Mouse (Mus musculus) hindlimb bud, embryonic 11.5 days (tissue): ENCODE results near the gene Cd248.

ENCODE experiments used
- DNase-seq: peaks from one replicate; pipeline ENCODE4 v3.0.0-alpha.2; 2012; ENCODE audit warnings: low read depth, low spot score; ENCODE audit errors: extremely low spot score

Cd248 gene

GRCm38 (mm10) chr19:5067867-5068569, at the start of gene Cd248:
Cd248 (plus strand) TSS chr19:5068078.
- no peak for DNase-seq

- no peak for DNase-seq
Observed at GRCm38 (mm10) chr19:5018191-5018590, 49.7 kb upstream of the Cd248 start.

- no peak for DNase-seq
Observed at GRCm38 (mm10) chr19:5021416-5021815, 46.5 kb upstream of the Cd248 start.

- DNase-seq: no peak
Observed at GRCm38 (mm10) chr19:5023621-5024479, 44.0 kb upstream of the Cd248 start, which contains the start of gene Slc29a2. Slc29a2 (plus strand) TSS chr19:5023860.

DNA sequence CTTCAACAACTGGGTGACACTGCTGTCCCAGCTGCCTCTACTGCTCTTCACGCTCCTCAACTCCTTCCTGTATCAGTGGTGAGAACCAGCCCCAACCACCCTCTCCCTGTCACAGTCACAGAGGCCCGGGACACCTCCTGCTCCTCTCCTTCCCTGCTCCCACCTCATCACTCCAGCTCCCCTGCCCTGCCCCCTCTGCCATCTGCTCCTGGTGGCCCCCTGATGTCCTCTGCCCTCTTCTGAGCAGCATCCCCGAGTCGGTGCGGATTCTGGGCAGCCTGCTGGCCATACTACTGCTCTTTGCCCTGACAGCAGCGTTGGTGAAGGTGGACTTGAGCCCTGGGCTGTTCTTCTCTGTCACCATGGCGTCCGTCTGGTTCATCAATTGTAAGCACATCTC, 41.8 kb upstream of the Cd248 start:
- no peak for DNase-seq

GRCm38 (mm10) chr19:5032686-5033085, 35.2 kb upstream of the Cd248 start:
- no peak for DNase-seq

- DNase-seq: no peak
Observed at GRCm38 (mm10) chr19:5036577-5036976, 31.3 kb upstream of the Cd248 start.

DNA sequence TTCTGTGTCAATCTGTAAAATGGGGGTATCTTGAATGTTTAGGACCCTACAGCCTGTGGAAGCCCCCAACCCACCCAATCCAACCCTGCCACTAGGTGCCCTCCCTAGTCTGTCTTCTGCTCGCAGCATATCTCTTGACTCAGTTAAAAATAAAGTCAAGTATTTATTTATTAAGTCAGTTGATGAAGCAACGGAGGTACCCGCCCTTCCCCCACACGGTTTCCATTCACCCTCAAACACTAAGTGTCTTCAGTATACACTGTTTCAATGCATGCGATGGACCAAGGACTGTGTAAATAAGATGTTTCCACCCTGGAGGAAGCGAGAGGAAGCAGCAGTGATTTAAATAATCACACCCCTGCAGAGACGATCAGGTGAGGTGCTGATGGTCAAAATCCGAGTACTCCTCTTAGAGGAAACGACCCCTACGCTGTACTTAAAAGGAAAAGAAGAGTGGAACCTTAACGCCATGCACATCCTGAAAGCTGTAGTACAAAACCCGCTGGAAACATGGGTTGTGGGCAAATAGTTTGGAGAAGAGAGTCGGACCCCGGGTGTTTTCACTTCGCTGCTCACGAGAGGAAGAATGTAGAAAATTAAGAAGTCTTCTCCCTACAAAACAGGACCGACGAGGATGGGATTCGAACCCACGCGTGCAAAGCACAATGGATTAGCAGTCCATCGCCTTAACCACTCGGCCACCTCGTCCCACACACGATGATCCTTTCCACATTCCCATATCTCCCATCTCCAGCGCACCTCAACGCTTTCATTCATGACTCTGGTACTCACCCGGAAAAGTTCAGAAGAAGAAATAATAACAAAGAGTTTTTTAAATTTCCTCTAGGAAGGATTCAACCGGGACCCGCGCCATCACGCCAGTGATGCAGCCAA, 30.0 kb upstream of the Cd248 start:
- DNase-seq: no peak

GRCm38 (mm10) chr19:5038709-5039156, 29.1 kb upstream of the Cd248 start, which contains the start of the genes B4gat1 and AC124502.3:
B4gat1 (plus strand) TSS chr19:5038826.
AC124502.3 (plus strand) TSS chr19:5038891.
- DNase-seq: no peak

DNA sequence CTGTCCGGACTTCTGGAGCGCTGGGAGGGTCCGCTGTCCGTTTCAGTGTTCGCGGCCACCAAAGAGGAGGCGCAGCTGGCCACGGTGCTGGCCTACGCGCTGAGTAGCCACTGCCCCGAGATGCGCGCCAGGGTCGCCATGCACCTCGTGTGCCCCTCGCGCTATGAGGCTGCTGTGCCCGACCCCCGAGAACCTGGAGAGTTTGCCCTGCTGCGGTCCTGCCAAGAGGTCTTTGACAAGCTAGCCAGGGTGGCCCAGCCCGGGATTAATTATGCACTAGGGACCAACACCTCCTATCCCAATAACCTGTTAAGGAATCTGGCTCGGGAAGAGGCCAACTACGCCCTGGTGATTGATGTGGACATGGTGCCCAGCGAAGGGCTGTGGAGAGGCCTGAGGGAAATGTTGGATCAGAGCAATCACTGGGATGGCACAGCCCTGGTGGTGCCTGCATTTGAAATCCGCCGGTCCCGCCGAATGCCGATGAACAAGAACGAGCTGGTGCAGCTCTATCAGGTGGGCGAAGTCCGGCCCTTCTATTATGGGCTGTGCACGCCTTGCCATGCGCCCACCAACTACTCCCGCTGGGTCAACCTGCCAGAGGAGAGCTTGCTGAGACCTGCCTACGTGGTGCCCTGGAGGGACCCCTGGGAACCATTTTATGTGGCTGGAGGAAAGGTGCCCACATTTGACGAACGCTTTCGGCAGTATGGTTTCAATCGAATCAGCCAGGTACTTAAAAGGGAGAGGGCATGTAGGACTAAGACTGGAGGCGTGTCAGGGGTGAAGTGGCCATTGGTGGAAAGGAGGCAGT, 28.4 kb upstream of the Cd248 start:
- no peak for DNase-seq

DNA sequence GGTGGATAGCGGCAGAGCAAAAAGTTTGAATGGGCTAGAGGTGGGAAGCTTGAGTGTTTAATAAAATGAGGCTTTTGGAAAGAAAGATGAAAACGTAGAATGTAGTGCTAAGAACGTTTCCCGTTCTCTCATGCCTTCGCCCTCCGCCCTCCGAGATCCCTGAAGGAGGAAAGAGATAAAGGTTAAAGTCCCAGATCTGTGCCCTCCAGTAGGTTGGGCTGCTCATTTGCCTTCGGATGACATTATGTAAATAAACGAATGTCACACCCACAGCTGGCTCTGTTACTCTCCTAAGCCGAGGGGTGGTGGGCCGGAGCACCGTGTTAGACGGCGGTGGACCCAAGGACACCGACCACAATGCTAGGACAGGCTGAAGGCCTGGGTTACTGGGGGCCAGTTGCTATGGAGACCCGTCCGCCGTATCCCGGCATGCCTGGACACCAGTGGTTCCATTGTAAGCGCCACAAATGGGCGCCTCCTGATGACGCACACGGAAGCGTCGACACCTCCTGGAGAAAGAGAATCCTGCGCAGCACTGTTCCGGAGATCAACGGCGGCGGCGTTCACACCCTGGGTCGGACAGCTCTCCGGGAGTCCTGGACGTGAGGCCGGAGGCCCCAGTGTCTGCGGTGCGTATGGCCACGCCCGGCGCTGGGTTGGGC, 26.9 kb upstream of the Cd248 start, which contains the start of gene Brms1:
TSS of gene Brms1 (plus strand) at position 493 of the 662 bp plus-strand sequence.
- no peak for DNase-seq

GRCm38 (mm10) chr19:5041588-5041987, 26.3 kb upstream of the Cd248 start:
- no peak for DNase-seq

GRCm38 (mm10) chr19:5045531-5045930, 22.3 kb upstream of the Cd248 start:
- DNase-seq: no peak

- DNase-seq: no peak
Observed at GRCm38 (mm10) chr19:5048138-5049056, 19.5 kb upstream of the Cd248 start.

DNA sequence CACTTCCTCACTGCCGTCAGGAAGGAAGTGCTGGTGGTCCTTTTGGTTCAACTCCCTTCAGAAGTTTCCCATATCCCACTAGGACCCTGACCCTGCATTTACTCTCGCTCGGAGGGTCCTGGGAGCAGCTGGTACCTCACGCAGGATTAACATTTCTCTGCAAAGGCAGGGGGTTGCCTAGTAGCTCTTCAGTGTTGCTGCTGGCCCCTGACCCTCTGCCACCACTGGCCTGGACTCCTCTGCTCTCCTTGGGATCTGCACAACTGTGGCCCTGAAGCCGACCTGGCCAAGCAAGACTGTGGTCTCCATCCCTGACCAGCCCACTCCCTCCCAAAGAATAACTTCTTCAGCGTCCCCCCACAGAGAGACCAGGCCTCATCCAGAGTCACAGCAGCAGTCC, 18.6 kb upstream of the Cd248 start:
- no peak for DNase-seq

DNA sequence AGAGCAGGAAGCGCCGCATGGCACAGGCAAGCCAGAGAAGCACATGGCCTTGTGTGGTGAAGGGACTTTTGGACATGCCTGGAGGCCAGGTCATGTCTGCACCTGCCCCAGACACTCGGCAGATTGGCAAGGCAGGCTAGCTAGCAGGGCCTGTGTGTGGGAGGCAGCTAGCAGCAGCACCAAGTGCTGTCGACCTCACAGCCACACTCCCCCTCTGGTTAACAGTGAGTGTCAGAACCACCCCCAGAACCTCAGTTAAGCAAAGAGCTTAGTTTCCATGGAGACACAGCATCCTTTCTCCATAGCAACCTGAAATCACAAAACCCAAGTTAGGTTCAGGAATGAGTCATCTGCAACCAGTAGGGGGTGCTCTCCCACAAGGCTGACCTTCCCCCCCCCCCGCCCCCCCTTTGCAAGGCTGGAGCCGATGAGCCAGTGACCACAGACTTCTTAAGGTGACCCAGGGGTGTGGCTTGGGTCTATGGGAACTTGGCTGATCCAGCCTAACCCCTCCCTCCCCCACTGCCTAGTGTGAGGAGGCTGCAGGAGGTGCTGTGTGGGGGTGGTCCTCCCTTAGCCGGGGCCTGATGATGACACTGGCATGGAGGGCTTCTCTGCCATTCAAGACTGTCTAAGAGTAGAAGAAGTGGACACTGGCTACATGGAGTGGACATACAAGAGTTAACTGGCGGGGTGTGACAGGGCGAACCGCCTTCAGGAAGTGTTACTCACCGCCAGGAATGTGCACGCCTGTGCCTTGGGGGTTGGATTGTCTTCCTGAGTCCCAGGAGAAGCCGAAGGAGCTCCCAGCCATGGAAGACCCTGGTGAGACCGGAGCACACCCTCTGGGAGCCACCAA, 17.6 kb upstream of the Cd248 start, which contains the start of gene Rin1:
TSS of gene Rin1 (plus strand) at position 435 of the 859 bp plus-strand sequence.
- DNase-seq: no peak

DNA sequence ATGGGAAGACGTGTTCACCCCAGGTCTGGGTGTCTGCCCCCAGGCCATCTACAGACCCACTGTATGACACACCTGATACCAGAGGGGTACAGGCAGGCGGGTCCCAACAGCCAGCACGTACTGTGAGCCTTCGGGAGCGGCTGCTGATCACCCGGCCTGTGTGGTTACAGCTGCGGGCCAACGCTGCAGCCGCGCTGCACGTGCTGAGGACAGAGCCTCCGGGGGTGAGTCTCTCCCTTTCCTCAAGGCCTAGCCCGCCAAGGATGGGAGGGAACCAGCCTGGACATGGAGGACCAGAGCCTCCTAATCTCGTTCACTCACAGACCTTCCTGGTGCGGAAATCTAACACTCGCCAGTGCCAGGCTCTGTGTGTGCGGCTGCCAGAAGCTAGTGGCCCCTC, 16.8 kb upstream of the Cd248 start:
- DNase-seq: no peak
